Mouse (Mus musculus) kidney, adult 2 months (tissue): ENCODE measurements at regions not wholly inside any gene's neighbourhood (a gene's known extent, or its start where the extent isn't known, plus 50 kb on each side); places are given as distances from the start of the nearest gene placed in this dataset.

Source experiments
- CTCF ChIP-seq: fragments of 200-500 bp; conservative IDR thresholded peaks from 2 replicates; pipeline ENCODE4 v1.5.1; 2011; ENCODE audit warnings: low read depth, mild to moderate bottlenecking, control low read depth, low read length, moderate library complexity, mixed read lengths; ENCODE audit not compliant: insufficient read depth, insufficient read length
- POLR2A ChIP-seq: fragments of 200-500 bp; IDR thresholded peaks from one replicate; pipeline ENCODE4 v1.6.1; 2011; ENCODE audit warnings: low read depth, low read length, control low read depth

- TF ChIP-seq POLR2A, result no peak
- no peak for TF ChIP-seq CTCF
These were observed 218.9 kb upstream of the Nxpe4 start for GRCm38 (mm10) chr9:47942761-47943583.
